Mouse (Mus musculus): ENCODE measurements around the gene Pik3cd. TPM values are rescaled to one million over a fixed set of nuclear protein-coding genes. Genes with fewer than 3 reads are reported as not detected.
"Not testable (repeated sequence)": the region's sequence is repeated elsewhere in the genome, so short reads cannot be mapped to it uniquely, and the experiment has no call there.

Gene Pik3cd
- total RNA-seq, 2 experiments from 2014 or later = 23.2 to 24.2 TPM

- DNase-seq (ENCODE audit: low spot score in 2 of 2) = no peak
- intact Hi-C loops (cut with DNase I) = no loop called here
Observed at GRCm38 (mm10) chr4:149619988-149620387, 82.4 kb downstream of the Pik3cd start.

DNA sequence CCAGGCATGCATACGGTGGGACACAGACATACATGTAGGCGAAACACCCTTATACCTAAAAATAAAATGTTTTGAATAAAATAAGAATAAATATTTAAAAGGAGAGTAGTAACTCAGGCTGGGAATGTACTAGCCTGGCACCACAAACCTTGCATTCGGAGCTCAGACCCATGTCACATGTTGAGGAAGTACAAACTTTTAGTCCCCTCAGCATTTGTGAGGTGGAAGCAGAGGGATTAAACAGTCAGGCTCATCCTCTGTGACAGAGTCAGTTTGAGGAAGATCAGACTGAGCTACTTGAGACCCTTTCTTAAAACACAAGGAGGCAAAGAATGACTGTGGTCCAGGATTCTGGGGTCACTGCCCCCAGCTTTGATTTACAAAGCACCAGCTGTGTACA is 85.4 kb downstream of the Pik3cd start:
- DNase-seq (ENCODE audit: low spot score in 2 of 2); intact Hi-C loops (cut with DNase I): not testable (repeated sequence)

DNA sequence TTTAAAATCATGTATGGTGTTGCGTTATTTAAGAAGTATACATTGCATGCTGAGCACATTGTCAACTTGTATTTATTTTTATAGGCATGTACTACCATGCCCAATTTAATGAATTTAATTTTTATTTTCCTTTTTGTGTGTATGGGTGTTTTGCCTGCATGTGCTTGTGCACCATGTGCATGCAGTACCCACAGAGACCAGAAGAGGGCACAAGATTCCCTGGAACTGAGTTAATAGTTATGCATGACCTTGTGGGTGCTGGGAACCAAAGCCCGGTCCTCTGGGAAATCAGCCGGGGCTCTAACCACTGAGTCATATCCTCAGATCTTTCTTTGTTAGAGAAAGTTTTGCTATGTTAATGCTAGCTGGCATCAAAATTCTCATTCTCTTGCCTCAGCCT is 87.5 kb downstream of the Pik3cd start:
- intact Hi-C loops (cut with DNase I) = no loop called here
- DNase-seq (ENCODE audit: low spot score in 2 of 2) = no peak

DNA sequence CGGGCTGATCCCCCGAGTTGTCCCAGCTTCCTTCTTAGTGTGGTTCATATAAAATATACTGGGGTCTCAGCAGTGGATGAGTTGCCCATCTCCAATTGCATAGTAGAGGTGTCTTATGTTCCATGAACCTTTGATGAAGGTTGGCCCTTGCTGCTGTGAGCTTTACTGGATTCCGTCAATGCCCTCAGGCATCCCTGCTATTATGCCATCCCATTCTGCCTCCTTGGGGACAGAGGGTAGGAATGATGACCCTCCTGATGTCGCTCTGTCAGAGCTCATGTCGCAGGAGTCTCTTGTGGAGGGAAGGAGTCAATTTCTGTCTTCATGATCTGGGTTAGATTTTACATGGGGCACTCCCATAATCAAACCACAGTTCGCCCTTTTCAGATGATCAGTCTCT is 88.9 kb downstream of the Pik3cd start:
- intact Hi-C loops (cut with DNase I); DNase-seq (ENCODE audit: low spot score in 2 of 2): not testable (repeated sequence)

GRCm38 (mm10) chr4:149611376-149612044 is 90.9 kb downstream of the Pik3cd start:
- intact Hi-C loops (cut with DNase I) = loop anchor here (1.0 kb wide), 1 partner anchor 62 kb away; no protein-coding TSS in a partner anchor
- DNase-seq (ENCODE audit: low spot score in 2 of 2) = no peak

GRCm38 (mm10) chr4:149609256-149610025 is 92.9 kb downstream of the Pik3cd start:
- intact Hi-C loops (cut with DNase I) = no loop called here

GRCm38 (mm10) chr4:149608309-149608638 is 94.1 kb downstream of the Pik3cd start:
- intact Hi-C loops (cut with DNase I) = no loop called here
- DNase-seq (ENCODE audit: low spot score in 2 of 2) = no peak

More at GRCm38 (mm10) chr4:149609256-149610025, 92.9 kb downstream of the Pik3cd start:
- DNase-seq (ENCODE audit: low spot score in 2 of 2) = peak in 1 of 2 experiments; percentile 58

GRCm38 (mm10) chr4:149607591-149608308 is 94.6 kb downstream of the Pik3cd start:
- intact Hi-C loops (cut with DNase I) = no loop called here
- DNase-seq (ENCODE audit: low spot score in 2 of 2) = no peak

DNA sequence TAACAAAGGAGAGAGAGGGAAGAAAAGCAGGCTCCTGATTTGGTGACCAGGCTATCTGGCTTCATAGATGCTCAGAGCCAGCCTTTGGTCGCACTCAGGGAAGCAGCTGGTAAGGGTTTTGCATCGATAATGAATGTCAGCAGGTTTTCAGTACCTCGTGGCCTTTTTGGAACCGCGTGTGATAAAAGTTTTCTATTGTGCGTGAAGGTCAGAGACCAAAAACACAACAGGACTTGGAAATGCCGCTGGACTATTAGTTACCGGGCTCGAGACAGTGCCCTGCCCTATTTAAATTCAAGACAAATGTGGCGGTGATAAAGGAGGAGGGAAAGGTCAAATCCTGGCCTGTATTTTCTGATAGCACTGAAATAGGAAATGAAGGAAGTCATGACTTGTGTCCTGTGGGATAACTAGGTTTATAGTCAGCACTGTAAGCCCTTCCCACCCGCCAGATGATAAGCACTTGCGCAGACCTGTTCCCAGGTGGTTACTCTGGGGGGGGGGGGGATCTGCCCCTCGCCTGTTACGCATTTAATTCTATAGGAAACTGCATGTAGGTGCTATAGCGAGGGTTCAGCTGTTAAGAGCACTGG is 95.5 kb downstream of the Pik3cd start:
- intact Hi-C loops (cut with DNase I) = no loop called here
- no peak for DNase-seq (ENCODE audit: low spot score in 2 of 2)

DNA sequence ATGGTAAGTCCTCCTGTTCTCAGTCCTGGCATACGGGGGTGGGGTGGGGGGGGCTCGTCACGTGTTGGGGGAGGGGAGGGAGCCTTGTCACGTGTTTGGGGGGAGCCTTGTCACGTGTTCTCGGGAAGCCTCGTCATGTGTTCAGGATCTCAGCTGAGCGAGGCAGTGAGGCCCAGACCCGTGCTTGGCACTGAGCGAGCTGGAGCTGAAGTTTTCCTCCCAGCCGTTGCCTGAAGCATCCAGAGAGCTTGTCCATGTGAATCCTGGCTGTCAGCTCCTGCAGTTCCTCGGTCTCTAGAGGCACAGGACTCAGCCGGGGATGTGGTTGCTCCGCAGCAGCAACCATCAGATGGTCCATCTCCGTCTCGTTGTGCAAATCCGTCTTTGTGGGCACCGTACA is 96.3 kb downstream of the Pik3cd start:
- intact Hi-C loops (cut with DNase I) = no loop called here
- DNase-seq (ENCODE audit: low spot score in 2 of 2) = peak in 1 of 2 experiments; percentile 25

- DNase-seq (ENCODE audit: low spot score in 2 of 2) = no peak
- intact Hi-C loops (cut with DNase I) = no loop called here
Observed at GRCm38 (mm10) chr4:149604518-149604917, 97.9 kb downstream of the Pik3cd start.

- no peak for DNase-seq (ENCODE audit: low spot score in 2 of 2)
Observed at GRCm38 (mm10) chr4:149603860-149604259, 98.5 kb downstream of the Pik3cd start.

GRCm38 (mm10) chr4:149602236-149602635 is 100.1 kb downstream of the Pik3cd start:
- DNase-seq (ENCODE audit: low spot score in 2 of 2) = no peak
- intact Hi-C loops (cut with DNase I) = no loop called here

More at GRCm38 (mm10) chr4:149603860-149604259, 98.5 kb downstream of the Pik3cd start:
- intact Hi-C loops (cut with DNase I) = no loop called here

DNA sequence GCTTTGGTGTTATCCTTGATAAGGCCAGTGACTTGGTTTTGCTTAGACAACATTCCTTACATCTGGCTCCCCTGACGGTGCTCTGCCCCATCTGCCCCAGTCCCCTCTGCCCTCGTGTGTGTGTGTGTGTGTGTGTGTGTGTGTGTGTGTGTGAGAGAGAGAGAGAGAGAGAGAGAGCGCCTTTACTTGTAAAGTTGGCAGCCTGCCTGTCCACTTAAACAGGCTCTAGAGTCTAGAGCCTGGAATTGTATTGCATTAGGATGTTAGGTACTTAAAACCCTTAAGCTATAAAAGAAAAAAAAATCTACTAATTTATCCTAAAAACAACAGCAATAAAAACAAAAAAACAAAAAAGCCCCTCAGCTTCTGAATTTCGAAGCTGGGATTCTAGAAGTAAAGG is 100.9 kb downstream of the Pik3cd start:
- intact Hi-C loops (cut with DNase I) = no loop called here
- no peak for DNase-seq (ENCODE audit: low spot score in 2 of 2)

DNA sequence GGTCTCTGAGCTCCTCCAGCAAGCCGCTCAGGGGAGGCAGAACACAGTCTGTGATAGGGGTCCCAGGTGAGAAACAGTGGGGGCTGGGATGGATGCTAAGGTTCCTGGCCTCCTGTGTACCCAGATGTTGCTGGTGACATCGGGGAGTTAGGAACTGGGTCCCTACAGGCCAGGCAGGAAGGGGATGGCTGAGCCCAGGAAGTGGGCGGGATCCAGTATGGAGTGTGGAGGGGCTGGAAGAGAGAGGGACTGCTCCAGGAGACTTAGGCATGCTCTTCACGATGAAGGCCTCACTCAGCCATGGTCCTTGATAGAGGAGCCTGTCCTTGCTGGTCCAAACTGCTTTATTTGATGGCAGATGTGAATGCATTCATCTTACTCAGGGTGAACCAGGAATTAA is 102.2 kb downstream of the Pik3cd start:
- DNase-seq (ENCODE audit: low spot score in 2 of 2) = no peak
- intact Hi-C loops (cut with DNase I) = no loop called here

DNA sequence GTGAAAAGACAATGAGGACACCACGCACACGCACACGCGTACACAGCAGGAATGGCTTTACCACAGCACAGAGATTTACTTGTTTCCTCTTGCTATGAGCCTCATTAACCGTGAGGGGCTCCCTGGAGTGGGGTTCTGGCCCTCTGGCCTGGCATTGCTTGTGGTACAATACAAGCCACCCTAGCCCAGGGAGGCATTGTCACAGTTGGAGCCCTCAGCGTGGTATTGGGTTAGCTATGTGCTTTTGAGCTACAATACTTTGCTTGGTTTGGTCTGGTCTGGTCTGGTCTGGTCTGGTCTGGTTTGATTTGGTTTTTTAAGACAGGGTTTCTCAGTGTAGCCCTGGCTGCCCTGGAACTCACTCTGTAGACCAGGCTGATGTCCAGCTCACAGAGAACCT is 102.8 kb downstream of the Pik3cd start:
- no peak for DNase-seq (ENCODE audit: low spot score in 2 of 2)
- intact Hi-C loops (cut with DNase I) = no loop called here
